Mouse (Mus musculus): Measurements from ENCODE around the gene Srpk2. TPM values are rescaled to one million over a fixed set of nuclear protein-coding genes. Genes with fewer than 3 reads are reported as not detected.

Srpk2 gene
- polyA plus RNA-seq, 2 experiments from 2014 or later, result 85.5 to 86.7 TPM

DNA sequence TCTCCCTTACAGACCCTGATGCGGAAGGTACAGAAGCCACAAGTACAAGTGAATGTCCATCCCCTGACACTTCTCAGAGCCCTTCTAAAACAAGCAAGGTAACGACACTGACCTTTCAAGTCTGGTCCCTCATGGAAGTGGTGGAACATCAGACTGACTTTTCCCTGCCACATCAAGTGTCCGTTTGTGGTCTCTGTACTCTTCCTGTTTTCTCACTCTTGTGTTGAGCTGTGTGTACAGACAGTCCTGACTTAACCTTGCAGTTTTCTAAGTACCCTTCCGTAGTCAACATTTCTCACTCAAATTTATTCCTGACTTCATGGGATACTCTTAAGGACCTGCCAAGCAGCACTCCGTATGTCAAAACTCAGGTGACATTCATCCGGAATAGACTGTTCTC, 183.7 kb downstream of the Srpk2 start:
- ATAC-seq, result no peak

GRCm38 (mm10) chr5:23499257-23499656, 185.2 kb downstream of the Srpk2 start:
- ATAC-seq, result no peak

- ATAC-seq, result no peak
Measured at GRCm38 (mm10) chr5:23497920-23498319, 186.5 kb downstream of the Srpk2 start.

GRCm38 (mm10) chr5:23496933-23497332, 187.5 kb downstream of the Srpk2 start:
- ATAC-seq, result no peak

DNA sequence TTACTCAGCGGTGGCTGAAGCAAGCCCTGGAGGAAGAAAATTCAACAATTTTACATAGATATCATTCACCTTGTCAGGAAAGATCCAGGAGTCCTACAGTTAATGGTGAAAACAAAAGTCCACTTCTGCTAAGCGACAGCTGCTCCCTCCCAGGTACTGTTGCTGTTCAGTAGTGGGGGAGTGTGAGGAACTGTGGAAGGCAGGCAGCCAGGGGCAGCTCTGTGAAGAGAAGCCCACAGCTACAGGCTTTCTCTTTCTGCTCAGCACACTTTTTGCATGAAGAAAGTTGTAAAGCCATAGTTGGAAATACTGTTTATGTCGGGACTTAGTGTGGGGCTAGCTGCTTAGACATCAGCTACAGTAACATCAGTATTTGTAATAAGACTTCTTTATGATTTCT, 188.0 kb downstream of the Srpk2 start:
- ATAC-seq, result no peak

DNA sequence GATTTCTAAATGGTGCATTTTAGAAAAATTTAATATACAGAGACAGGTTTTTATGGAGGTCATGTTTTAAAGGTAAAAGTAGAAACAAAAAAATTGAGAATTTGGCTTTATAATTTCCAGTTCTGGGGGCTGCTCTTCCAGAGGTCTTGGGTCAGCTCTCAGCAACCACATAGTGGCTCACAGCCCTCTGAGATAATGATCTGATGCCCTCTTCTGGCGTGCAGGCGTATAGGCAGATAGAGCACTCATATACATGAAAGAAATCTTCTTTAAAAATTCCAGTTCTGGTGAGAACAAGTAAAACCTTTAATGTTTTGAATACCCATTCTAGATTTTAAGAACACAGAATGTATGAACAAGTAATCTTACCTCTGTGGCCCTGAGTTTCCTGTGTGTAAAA, 193.6 kb downstream of the Srpk2 start:
- ATAC-seq, result peak; percentile 76

GRCm38 (mm10) chr5:23489231-23489630, 195.2 kb downstream of the Srpk2 start:
- no peak for ATAC-seq

GRCm38 (mm10) chr5:23483811-23484210, 200.6 kb downstream of the Srpk2 start:
- no peak for ATAC-seq

- no peak for ATAC-seq
Measured at GRCm38 (mm10) chr5:23473098-23473873, 211.1 kb downstream of the Srpk2 start.

GRCm38 (mm10) chr5:23466546-23466945, 217.9 kb downstream of the Srpk2 start:
- no peak for ATAC-seq

GRCm38 (mm10) chr5:23464743-23465142, 219.7 kb downstream of the Srpk2 start:
- no peak for ATAC-seq

GRCm38 (mm10) chr5:23464247-23464646, 220.2 kb downstream of the Srpk2 start:
- ATAC-seq, result peak; percentile 55

GRCm38 (mm10) chr5:23461688-23462087, 222.7 kb downstream of the Srpk2 start:
- ATAC-seq, result no peak

- peak; percentile 74 for ATAC-seq
Measured at GRCm38 (mm10) chr5:23453561-23453960, 230.9 kb downstream of the Srpk2 start.

Other genes starting within 250 kb of the Srpk2 start
- 10 to 100 TPM; 11.0 to 11.8 TPM for gene Pus7, start 99.1 kb upstream of the Srpk2 start, polyA plus RNA-seq (2017; shearing (Covaris generic))
- gene Rint1, start 103.1 kb upstream of the Srpk2 start, polyA plus RNA-seq (2017; shearing (Covaris generic)), result 10 to 100 TPM; 18.3 to 24.0 TPM
- 100 to 1,000 TPM in 1 of 2 experiments, 10 to 100 TPM in 1; 57.3 to 118 TPM for gene Tomm7, start 159.5 kb upstream of the Srpk2 start, polyA plus RNA-seq (2017; shearing (Covaris generic))

Measured in CD4-positive, CD25-positive, alpha-beta regulatory T cell, adult 4 months (primary cell).